Mouse (Mus musculus) liver, postnatal 0 days (tissue): Measurements from ENCODE around the gene Pigv.

Experiments
- CTCF ChIP-seq: sonication (generic); IDR thresholded peaks from 2 replicates; pipeline ENCODE4 v1.5.1; 2016; ENCODE audit warnings: antibody characterized with exemption, low read depth
- EP300 ChIP-seq: IDR thresholded peaks from 2 replicates; pipeline ENCODE4 v1.6.1; 2016; ENCODE audit warnings: antibody characterized with exemption, low read depth, mild to moderate bottlenecking

DNA sequence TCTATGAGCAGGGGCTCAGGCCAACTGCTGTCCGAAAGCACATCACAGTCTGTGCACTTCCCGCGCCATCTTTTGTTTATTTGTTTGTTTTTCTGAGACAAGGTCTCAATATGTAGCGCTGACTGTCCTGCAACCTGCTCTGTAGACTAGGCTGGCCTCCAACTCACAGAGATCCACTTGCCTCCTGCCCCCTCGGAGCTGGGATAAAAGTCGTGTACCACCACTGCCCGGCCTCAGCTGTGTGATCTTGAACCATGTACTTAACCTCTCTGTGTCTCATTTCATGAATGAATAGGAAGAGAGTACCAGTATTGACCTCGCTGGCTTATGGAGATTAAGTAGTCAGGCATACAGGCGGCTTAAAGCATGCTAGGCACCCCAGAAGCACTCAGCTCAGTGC is 45.8 kb downstream of the Pigv start:
- TF ChIP-seq CTCF (no peak), EP300 (no peak)
